Mouse (Mus musculus) gastrocnemius, postnatal 10 days (tissue): ENCODE measurements around the gene Lce1a1. TPM values are rescaled to one million over a fixed set of nuclear protein-coding genes. Genes with fewer than 3 reads are reported as not detected.

ENCODE experiments used
- DNase-seq: peaks from one replicate; pipeline ENCODE4 v3.0.0; 2021; ENCODE audit warnings: mixed read lengths
- long read RNA-seq, 2 experiments: library from polyadenylated mRNA; stranded (forward); transcript quantifications; one replicate each; pipeline ENCODE4 v2.0.0; 2021
- total RNA-seq, 2 experiments: library from RNA; stranded (reverse); gene quantifications; 2 replicates each; pipeline ENCODE4 v1.2.3; 2021

Gene Lce1a1
- not detected for total RNA-seq
- long read RNA-seq, experiment 1: 0 reads
- long read RNA-seq, experiment 2: 0 reads

DNA sequence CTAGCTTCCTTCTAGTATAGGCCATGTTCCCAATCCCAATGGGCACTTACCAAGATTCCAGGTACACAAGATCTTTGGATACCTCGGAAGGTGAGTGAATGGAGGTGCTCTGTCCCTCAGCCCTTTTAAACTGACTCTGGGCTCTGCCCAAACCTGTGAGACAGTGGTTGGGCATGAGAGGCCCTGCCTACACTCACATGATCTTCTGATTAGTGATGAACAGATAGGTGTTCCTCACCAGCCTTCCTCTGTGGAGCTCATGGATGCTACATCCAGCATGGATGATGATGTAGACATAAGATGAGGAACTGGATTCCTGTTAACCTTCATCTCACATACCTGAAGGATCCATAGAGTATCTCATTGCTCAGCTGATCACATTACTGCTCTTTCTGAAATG, at the start of gene Lce1a1:
Gene Lce1a1 (minus strand): TSS at position 101 of the 400 bp plus-strand sequence.
- no peak for DNase-seq

DNA sequence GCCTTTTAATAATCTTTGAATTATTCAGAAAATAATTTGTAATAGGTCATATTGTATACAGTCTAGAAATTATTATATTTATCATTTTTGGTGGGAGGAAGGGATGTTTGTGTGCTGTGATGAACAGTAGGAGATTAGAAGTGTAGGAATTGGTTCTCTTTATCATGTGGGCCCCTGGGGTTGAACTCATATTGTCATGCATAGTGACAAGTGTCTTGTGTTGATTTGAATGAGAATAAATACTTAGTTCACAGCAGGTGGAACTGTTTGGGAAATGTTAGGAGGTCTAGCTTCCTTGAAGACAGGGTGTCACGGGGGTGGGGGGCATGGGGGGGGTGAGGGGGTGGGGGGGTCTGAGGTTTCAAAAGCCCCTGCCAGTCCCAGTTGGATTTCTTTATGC, 46.5 kb upstream of the Lce1a1 start:
- no peak for DNase-seq

DNA sequence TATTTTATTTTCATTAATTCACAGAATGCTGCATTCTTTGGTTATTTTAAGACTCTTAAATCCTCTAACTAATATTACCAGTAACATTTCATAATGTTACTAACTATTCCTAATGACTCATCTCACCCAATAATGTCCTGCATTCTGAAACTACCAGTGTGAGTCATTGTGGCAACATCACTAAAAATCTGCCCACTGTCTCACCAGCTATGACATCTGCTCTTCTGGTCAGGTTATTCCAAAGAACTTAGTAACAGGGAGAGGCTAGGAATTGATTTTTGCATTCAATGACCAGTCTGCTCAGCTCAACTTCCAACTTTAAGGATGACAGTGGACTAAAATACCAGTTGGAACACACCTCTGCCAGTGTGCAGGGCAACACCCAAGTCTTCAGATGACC, 43.6 kb upstream of the Lce1a1 start:
- no peak for DNase-seq

DNA sequence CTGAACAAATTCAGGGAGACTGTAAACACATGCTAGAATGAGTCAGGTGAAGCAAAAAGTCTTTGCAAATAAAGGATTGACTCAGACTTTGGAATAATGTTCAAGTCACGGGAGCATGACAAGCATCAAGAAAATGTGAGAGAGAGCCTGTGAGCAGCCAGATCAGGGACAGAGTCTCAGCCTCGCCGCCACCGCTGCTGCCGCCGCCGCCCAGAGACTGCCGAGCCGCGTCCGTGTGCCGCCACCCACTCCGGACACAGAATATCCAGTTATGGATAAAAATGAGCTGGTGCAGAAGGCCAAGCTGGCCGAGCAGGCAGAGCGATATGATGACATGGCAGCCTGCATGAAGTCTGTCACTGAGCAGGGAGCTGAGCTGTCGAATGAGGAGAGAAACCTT, 41.0 kb upstream of the Lce1a1 start:
- DNase-seq: peak; percentile 19

DNA sequence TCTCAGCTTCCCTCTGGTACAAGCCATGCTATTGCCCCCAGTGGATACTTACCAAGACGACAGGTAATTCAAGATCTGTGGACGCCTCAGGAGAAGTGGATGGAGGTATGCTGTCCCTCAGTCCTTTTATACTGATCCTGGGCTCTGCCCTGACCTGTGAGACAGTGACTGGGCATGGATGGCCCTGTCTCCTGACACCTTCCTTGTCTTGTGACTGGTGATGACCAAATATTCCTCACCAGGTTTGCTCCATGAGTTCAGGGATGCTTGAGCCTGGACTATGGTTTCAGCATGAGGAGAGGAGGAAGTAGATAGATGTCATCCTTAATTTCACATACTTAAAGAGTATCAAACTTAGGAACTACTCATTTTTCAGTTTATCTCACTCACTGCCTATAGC, 39.0 kb upstream of the Lce1a1 start, which contains the start of gene Lce1d:
Gene Lce1d (minus strand): TSS at position 101 of the 400 bp plus-strand sequence.
- no peak for DNase-seq

DNA sequence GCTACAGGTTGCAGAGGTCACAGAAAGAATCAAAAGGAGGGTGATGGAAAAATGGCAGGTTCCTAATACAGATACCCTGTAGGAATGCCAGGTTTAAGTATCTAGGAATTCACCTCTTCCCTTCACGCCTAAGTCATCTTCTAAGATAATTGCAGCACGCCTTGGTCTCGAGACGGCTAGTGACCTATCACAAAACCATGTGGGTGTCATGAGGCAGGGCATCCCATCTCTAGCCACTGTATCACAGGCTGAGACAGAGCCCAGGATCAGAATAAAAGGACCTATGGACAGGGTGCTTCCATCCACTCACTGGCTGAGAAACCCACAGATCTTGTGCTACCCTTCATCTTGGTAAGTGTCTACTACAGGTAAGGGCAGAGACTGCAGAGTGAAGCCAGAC, 30.8 kb upstream of the Lce1a1 start, which contains the start of gene Lce1c:
Gene Lce1c (plus strand): TSS at position 301 of the 400 bp plus-strand sequence.
- no peak for DNase-seq

DNA sequence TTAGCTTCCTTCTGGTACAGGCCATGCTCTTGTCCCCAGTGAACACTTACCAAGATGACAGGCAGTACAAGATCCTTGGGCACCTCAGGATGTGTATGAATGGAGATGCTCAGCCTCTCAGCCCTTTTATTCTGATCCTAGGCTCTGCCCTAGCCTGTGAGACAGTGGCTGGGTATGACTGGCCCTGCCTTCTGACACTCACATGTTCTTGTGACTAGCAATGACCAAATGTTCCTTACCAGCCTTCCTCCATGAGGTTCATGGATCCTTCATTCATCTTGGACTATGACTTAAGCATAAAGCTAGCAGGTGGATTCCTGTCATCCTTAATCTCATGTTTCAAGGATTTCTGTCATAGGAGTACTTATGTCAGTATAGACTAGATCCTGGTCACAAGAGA, 22.1 kb upstream of the Lce1a1 start, which contains the start of gene Lce1a2:
Gene Lce1a2 (minus strand): TSS at position 101 of the 400 bp plus-strand sequence.
- DNase-seq: no peak

DNA sequence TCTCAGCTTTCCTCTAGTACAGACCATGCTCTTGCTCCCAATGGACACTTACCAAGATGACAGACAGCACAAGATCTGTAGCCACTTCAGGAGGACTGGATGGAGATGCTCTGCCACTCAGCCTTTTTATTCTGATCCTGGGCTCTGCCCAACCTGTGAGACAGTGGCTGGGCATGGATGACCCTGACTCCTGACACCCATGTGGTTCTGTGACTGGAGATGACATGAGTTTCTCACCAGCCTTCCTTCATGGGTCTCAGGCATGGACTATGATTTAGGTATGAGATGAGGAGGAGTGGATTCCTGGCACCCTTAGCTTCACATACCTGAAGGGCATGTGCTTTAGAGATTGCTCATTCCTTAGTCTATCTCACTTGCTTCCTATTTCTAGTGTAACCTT, 8.7 kb upstream of the Lce1a1 start, which contains the start of gene Lce1b:
Gene Lce1b (minus strand): TSS at position 101 of the 400 bp plus-strand sequence.
- DNase-seq: no peak

DNA sequence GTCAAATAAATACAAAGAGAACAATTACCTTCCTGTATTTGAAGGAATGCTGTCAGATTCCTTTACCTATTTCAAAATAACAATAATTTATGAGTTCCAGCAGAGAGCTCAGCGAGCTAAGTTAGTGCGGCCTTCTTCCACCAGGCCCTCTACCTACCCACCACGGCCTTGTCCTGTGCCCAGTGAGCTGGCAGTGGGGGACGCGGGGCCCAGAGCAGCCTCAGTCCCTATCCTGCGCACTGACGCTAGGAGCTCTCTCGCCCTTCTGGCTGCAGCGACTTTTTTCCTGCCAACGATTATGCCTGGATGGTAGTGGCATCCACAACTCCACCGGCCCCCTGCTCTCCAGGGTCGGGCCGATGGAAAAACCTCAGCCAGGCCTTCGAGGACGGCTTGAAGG, 8.3 kb downstream of the Lce1a1 start:
- no peak for DNase-seq

DNA sequence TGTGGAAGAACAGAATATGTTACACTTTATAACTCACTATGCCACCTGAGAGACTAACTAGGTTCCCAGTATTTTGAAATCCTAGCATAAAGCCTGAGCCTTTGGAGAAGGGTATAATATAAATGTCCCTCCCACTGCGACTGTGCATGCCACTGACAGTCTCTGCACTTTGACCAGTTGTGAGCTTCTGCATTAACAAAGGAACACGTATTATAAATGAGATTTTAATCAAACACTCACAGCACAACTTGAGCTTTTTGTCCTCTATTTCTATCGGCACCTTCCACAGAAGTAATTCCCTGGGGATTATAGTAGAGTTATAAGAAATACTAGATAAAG, 9.5 kb downstream of the Lce1a1 start:
- no peak for DNase-seq

DNA sequence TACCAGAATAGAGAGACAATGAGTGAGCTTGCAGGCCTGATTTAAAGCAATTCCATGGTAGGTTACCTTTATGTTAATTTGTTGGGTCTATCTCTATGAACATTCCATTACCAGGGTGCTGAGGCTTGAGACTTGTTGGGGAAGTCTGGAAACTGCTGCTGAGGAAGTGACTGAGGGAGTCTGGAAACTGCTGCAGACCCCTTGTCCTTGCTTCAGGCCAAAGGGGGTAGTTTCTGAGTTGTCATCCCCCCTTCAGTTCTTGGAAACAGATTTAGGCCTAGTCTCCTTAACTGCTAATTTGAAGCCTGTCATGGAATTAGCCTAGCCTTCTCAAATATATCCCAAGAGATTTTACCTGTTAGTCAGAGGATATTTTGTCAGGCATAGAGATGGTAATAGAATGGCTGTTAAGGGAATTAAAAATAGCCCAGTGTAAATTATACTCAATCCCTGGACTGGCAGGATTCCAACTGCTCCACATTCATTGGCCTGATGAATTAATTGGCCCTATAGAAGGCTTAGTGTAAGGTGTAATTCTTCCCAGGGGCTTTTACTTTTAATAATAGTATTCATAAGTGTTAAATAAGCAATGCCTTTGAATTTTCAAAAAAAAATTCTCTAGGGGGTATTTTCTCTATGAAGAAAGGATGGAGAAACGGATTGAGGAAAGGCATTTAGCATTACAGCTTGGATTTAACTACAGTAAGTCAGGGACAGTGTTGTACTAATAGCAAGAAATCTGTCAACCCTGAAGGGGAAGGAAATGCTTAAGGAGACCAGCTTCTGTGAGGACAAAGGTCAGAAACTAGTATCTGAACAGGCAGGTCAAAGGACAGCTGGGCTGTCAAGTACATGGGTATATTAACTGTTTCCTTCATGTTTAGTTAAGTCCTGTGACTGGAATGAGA, 10.1 kb downstream of the Lce1a1 start:
- DNase-seq: no peak

DNA sequence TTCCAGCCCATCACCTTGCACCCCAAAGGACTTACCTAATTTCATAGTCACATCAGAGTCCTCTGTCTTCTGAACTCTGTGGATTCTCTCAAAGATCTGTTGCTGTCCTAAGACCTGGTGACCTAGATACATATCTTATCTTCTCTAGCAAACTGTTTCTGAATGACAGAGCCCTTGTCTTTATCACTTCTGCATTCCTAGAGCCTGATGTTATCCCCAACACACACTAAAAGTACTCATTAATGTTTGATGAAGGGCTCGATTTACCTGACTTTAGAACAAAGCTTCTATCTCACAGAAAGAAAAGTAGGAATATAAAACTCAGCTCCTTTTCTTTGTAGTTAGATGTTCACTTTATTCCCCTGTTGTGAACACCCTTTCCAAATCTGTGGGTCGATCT, 26.5 kb downstream of the Lce1a1 start, which contains the start of gene Lce6a:
Gene Lce6a (minus strand): TSS at position 101 of the 400 bp plus-strand sequence.
- DNase-seq: no peak

DNA sequence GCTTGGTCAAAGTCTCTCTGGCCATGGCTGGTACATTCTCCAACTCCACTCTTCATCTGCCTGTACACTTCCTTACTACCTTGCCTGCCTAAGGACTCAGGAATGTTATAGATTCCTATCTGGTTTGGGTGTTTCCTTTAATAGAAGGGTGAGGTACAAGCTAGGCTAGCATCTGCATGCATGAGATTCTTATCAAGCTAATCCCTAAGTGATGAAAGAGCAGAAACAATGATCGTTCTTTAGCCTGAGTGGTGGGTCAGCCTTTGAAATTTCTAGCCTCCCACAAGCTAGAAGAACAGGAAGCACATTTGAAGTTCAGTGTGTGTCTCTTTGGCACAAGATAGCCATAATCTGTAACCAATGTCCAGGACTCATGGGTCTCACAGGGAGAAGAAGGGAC, 38.3 kb downstream of the Lce1a1 start:
- DNase-seq: no peak

DNA sequence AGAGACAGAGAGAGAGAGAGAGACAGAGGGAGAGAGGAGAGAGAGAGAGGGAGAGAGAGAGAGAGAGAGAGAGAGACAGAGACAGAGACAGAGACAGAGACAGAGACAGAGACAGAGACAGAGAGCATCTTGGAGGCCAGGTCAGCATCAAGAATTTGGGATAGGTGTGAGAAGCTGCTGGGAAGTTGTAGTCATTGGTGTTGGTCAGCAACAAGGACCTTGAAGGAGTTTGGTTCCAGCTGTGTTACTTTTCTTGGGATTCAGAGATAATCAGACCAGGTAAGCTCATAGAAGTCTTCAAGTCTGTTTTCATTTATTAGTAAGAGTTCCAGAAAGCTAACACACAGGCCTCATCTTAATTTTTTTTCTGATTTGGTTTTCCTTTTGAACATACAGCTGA, 40.7 kb downstream of the Lce1a1 start, which contains the start of gene 2210017I01Rik:
Gene 2210017I01Rik (minus strand): TSS at position 101 of the 400 bp plus-strand sequence.
- no peak for DNase-seq

DNA sequence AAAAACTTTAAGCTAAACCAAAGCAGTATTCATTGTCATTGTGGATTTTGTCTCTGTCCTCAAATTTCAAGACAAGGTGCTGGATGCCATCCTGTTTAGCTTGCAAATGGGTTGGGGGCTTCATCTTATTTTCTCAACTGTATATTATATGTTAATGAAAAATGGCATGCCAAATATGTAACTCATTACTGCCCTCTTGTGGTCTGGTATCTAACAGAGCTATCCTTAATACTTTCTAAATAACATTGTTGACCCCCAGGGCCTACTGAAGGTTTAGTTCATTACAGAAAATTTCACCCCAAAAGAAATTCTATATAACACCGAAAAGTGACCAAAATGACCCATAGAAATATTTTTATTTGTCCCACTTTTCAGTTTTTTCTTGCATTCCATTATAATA, 45.9 kb downstream of the Lce1a1 start:
- DNase-seq: no peak

DNA sequence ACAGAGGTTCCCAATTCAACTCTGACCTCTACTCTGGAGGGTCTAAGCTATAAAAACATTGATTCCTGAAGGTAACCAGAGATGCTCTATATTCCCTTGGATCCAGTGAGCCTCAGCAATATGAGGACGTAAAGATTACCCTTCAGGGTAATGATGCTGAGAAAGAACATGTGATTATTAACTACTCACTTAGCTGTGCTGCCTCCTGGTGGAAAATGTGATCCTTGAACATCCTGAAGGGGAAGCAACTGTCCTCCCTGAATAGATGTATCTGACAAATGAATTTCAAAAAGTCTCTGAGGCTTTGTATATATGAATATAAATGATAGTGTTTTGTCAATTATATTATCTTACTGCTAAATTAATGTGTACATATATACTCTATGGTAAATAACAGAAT, 47.7 kb downstream of the Lce1a1 start:
- DNase-seq: no peak

DNA sequence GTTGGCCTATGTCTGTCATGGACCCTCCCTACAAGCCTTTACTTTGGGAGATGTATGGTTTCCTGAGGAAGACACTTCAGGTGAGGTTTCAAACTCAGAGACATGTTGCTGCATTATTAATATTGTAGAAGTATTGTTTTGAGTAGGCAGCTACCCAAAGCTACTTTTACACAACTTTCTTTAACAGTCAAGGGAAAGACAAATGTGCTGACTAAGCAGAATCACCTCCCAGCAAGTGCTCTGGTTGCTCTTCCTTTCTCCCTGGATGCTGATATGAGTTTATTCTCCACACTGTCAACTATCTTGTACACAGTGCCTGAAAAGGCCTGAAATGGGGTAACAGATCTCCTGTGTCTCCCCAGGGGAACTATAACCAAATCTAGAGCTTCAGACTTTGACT, 48.1 kb downstream of the Lce1a1 start:
- no peak for DNase-seq

DNA sequence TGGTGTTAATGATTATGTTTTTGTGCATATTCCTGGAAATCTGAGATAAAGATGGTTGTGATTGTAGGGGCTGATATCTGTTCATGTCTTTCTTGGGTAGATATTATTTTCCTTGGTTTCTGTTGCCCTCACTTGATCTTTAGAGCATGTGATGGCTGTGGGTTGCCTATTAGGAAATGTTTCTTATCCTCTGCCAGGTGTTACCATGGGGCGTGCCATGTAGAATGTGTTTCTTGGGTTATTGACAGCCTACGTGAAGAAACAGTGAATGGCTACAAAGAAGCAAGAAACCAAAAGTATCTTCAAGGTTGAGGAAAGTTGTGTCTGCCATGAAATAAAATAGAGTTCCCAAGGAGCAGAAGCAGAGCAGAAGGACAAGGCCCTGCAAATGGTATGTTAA, 49.7 kb downstream of the Lce1a1 start:
- no peak for DNase-seq

Other genes starting within 250 kb of the Lce1a1 start
- gene Sprr2i, start 240.3 kb downstream of the Lce1a1 start, total RNA-seq: not detected
- gene Sprr2j-ps, start 230.2 kb downstream of the Lce1a1 start, total RNA-seq: not detected
- 1 to 10 TPM; 3.9 to 5.8 TPM for gene Gm9774, start 218.9 kb downstream of the Lce1a1 start, total RNA-seq
- not detected for gene Sprr2k, start 215.7 kb downstream of the Lce1a1 start, total RNA-seq
- not detected for gene Sprr1b, start 209.5 kb downstream of the Lce1a1 start, total RNA-seq
- not detected for gene Sprr3, start 189.6 kb downstream of the Lce1a1 start, total RNA-seq
- not detected for gene Sprr1a, start 162.4 kb downstream of the Lce1a1 start, total RNA-seq
- gene Sprr4, start 147.8 kb downstream of the Lce1a1 start, total RNA-seq: not detected
- not detected for gene 2310046K23Rik, start 113.8 kb downstream of the Lce1a1 start, total RNA-seq
- gene Ivl, start 74.6 kb downstream of the Lce1a1 start, total RNA-seq: not detected
- not detected for gene Smcp, start 59.3 kb downstream of the Lce1a1 start, total RNA-seq
- not detected for gene 2210017I01Rik, start 40.8 kb downstream of the Lce1a1 start, total RNA-seq
- not detected for gene Lce6a, start 26.6 kb downstream of the Lce1a1 start, total RNA-seq
- not detected for gene Lce1b, start 8.6 kb upstream of the Lce1a1 start, total RNA-seq
- gene Lce1a2, start 22.0 kb upstream of the Lce1a1 start, total RNA-seq: not detected
- gene Lce1c, start 30.9 kb upstream of the Lce1a1 start, total RNA-seq: not detected
- gene Lce1d, start 38.9 kb upstream of the Lce1a1 start, total RNA-seq: not detected
- gene Lce1e, start 60.8 kb upstream of the Lce1a1 start, total RNA-seq: not detected
- gene Lce1f, start 72.0 kb upstream of the Lce1a1 start, total RNA-seq: not detected
- gene Gm38119, start 90.8 kb upstream of the Lce1a1 start, total RNA-seq: not detected
- gene Lce1g, start 104.0 kb upstream of the Lce1a1 start, total RNA-seq: not detected
- not detected for gene Lce1h, start 116.8 kb upstream of the Lce1a1 start, total RNA-seq
- not detected for gene Lce1i, start 130.6 kb upstream of the Lce1a1 start, total RNA-seq
- gene Lce1j, start 142.2 kb upstream of the Lce1a1 start, total RNA-seq: not detected
- not detected for gene Lce1k, start 159.6 kb upstream of the Lce1a1 start, total RNA-seq
- not detected for gene Kprp, start 178.9 kb upstream of the Lce1a1 start, total RNA-seq
- gene Lce1l, start 203.0 kb upstream of the Lce1a1 start, total RNA-seq: not detected
- not detected for gene 2310050C09Rik, start 221.9 kb upstream of the Lce1a1 start, total RNA-seq